ENCODE assay signal across 8 mouse cellular contexts in the genomic region with DNA sequence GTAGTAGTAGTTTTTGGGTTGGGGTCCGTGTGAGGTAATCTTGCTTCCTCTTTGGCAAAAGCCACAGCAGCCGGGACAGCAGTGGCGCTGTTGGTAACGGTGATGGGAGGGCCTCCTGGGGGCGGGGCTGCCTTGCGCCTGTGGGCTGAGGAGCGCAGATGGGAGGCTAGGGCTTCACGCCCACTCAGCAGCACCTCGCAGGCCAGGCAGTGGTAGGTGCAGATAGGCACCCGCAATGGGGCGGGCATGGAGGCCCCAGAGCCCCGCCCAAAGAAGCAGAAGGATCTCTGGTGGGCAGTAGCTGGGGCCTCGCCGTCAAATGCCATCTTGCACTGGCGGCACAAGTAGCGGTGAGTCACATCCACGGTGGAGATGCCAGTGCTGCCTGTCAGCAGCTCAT. TPM values are rescaled to one million over a fixed set of nuclear protein-coding genes. Genes with fewer than 3 reads are reported as not detected.
DNase-seq lines count a peak whose midpoint lies in the region; ATAC-seq and TF ChIP-seq lines count a peak whose summit lies in the region.

No protein-coding gene starts in this region.

- H3K27ac ChIP-seq in lung, embryonic 14.5 days (ENCODE audit: low read depth): no peak overlapping the region
- no peak overlapping the region for H3K27ac ChIP-seq in embryonic facial prominence, embryonic 15.5 days (replicated peaks)
- H3K27ac ChIP-seq in midbrain, embryonic 12.5 days (replicated peaks): no peak overlapping the region

- DNase-seq in lung, embryonic 14.5 days: peak; percentile 62
- DNase-seq in lung, postnatal 10 days: no peak
- peak; percentile 92 for DNase-seq in c-Kit-positive CD71-positive TER-119-positive erythroid progenitor cells, embryonic 14.5 days (ENCODE audit: low spot score)
- DNase-seq in layer of hippocampus, postnatal 36 days: peak; percentile 56 to 68
- peak; percentile 20 for DNase-seq in yolk sac, embryonic 10.5 days (ENCODE audit: low spot score)
- no peak for DNase-seq in urinary bladder, postnatal 14 days (ENCODE audit: low spot score)

- peak overlapping the region; percentile 52 for H3K4me2 ChIP-seq in lung, embryonic 14.5 days
- peak overlapping the region; percentile 38 for H3K4me2 ChIP-seq in embryonic facial prominence, embryonic 15.5 days (replicated peaks)
- no peak overlapping the region for H3K4me2 ChIP-seq in midbrain, embryonic 12.5 days (replicated peaks)

- TF ChIP-seq CTCF in lung, embryonic 14.5 days (IDR thresholded peaks at IDR 0.05; ENCODE audit: low read depth): no peak

- no peaks in the 10 kb centered on the region; the same call in 1 of the 2 replicates for H3K36me3 ChIP-seq in lung, embryonic 14.5 days (ENCODE audit: insufficient read depth)
- H3K36me3 ChIP-seq in embryonic facial prominence, embryonic 15.5 days: peaks cover 23% of the 10 kb centered on the region
- H3K36me3 ChIP-seq in midbrain, embryonic 12.5 days: peaks cover 49% of the 10 kb centered on the region

- H3K4me3 ChIP-seq in lung, embryonic 14.5 days (ENCODE audit: low read depth, low read length): peak overlapping the region; percentile 9
- no peak overlapping the region for H3K4me3 ChIP-seq in embryonic facial prominence, embryonic 15.5 days (replicated peaks)
- H3K4me3 ChIP-seq in midbrain, embryonic 12.5 days: no peak overlapping the region

- peaks cover 6% of the 10 kb centered on the region; the same call in 1 of the 2 replicates for H3K4me1 ChIP-seq in lung, embryonic 14.5 days (ENCODE audit: insufficient read depth)
- peaks cover 29% of the 10 kb centered on the region for H3K4me1 ChIP-seq in embryonic facial prominence, embryonic 15.5 days
- peaks cover 32% of the 10 kb centered on the region for H3K4me1 ChIP-seq in midbrain, embryonic 12.5 days

- ATAC-seq in lung, embryonic 14.5 days (ENCODE audit: insufficient read depth): peak; percentile 87
- ATAC-seq in embryonic facial prominence, embryonic 15.5 days (ENCODE audit: insufficient number of reproducible peaks, low FRiP score, low TSS enrichment, low read depth): no peak
- peak; percentile 47 for ATAC-seq in midbrain, embryonic 12.5 days (ENCODE audit: low FRiP score, low read depth)

- H3K27me3 ChIP-seq in lung, embryonic 14.5 days (ENCODE audit: insufficient read depth, low read length): no peaks in the 10 kb centered on the region
- H3K27me3 ChIP-seq in embryonic facial prominence, embryonic 15.5 days: no peaks in the 10 kb centered on the region
- peaks cover 3% of the 10 kb centered on the region; the same call in 1 of the 2 replicates for H3K27me3 ChIP-seq in midbrain, embryonic 12.5 days

- no peak overlapping the region; the same call in 1 of the 2 replicates for H3K9ac ChIP-seq in lung, embryonic 14.5 days
- no peak overlapping the region for H3K9ac ChIP-seq in embryonic facial prominence, embryonic 15.5 days
- no peak overlapping the region for H3K9ac ChIP-seq in midbrain, embryonic 12.5 days (replicated peaks)

- 13% methylated on average over 17 of the region's 17 CpGs for WGBS in lung, embryonic 14.5 days
- WGBS in embryonic facial prominence, embryonic 15.5 days: 23% methylated on average over 17 of the region's 17 CpGs
- 32% methylated on average over 17 of the region's 17 CpGs for WGBS in midbrain, embryonic 12.5 days

- no peaks in the 10 kb centered on the region for H3K9me3 ChIP-seq in lung, embryonic 14.5 days (ENCODE audit: low read depth, low read length)
- H3K9me3 ChIP-seq in embryonic facial prominence, embryonic 15.5 days (replicated peaks): no peaks in the 10 kb centered on the region
- no peaks in the 10 kb centered on the region for H3K9me3 ChIP-seq in midbrain, embryonic 12.5 days

RNA-seq across cellular contexts. Expression of gene Zfhx2, which starts 29.5 kb away (rescaled TPM):
- polyA plus RNA-seq in lung, embryonic 14.5 days (2014; fragmentation: Nextera tagmentation; extraction: Ambion mirVana): 3.4 and 3.5 TPM in 2 replicates
- polyA plus RNA-seq in embryonic facial prominence, embryonic 15.5 days (2015; fragmentation: Nextera tagmentation; extraction: Ambion mirVana): 4.2 and 5.0 TPM in 2 replicates
- total RNA-seq in layer of hippocampus, postnatal 36 days (2021): 10 to 100 TPM; 52.0 to 64.3 TPM
- 26.2 and 30.2 TPM in 2 replicates for polyA plus RNA-seq in midbrain, embryonic 12.5 days (2016; fragmentation: Nextera tagmentation; extraction: Ambion mirVana)

RNA-seq across cellular contexts. Expression of gene Thtpa, which starts 32.0 kb away (rescaled TPM):
- 19.2 and 20.1 TPM in 2 replicates for polyA plus RNA-seq in lung, embryonic 14.5 days (2014; fragmentation: Nextera tagmentation; extraction: Ambion mirVana)
- polyA plus RNA-seq in embryonic facial prominence, embryonic 15.5 days (2015; fragmentation: Nextera tagmentation; extraction: Ambion mirVana): 21.5 and 22.4 TPM in 2 replicates
- total RNA-seq in layer of hippocampus, postnatal 36 days (2021): 10 to 100 TPM; 18.2 to 19.6 TPM
- 26.6 and 27.3 TPM in 2 replicates for polyA plus RNA-seq in midbrain, embryonic 12.5 days (2016; fragmentation: Nextera tagmentation; extraction: Ambion mirVana)

RNA-seq across cellular contexts. Expression of gene Ap1g2, which starts 43.8 kb away (rescaled TPM):
- 14.7 and 16.3 TPM in 2 replicates for polyA plus RNA-seq in lung, embryonic 14.5 days (2014; fragmentation: Nextera tagmentation; extraction: Ambion mirVana)
- polyA plus RNA-seq in embryonic facial prominence, embryonic 15.5 days (2015; fragmentation: Nextera tagmentation; extraction: Ambion mirVana): 25.5 and 29.1 TPM in 2 replicates
- 10 to 100 TPM; 17.4 to 19.2 TPM for total RNA-seq in layer of hippocampus, postnatal 36 days (2021)
- polyA plus RNA-seq in midbrain, embryonic 12.5 days (2016; fragmentation: Nextera tagmentation; extraction: Ambion mirVana): 8.2 and 10.9 TPM in 2 replicates

RNA-seq across cellular contexts. Expression of gene Ngdn, which starts 47.4 kb away (rescaled TPM):
- 75.0 and 81.6 TPM in 2 replicates for polyA plus RNA-seq in lung, embryonic 14.5 days (2014; fragmentation: Nextera tagmentation; extraction: Ambion mirVana)
- 70.7 and 73.9 TPM in 2 replicates for polyA plus RNA-seq in embryonic facial prominence, embryonic 15.5 days (2015; fragmentation: Nextera tagmentation; extraction: Ambion mirVana)
- total RNA-seq in layer of hippocampus, postnatal 36 days (2021): 10 to 100 TPM; 30.7 to 33.8 TPM
- 65.7 and 69.6 TPM in 2 replicates for polyA plus RNA-seq in midbrain, embryonic 12.5 days (2016; fragmentation: Nextera tagmentation; extraction: Ambion mirVana)

RNA-seq across cellular contexts. Expression of gene Jph4, which starts 54.1 kb away (rescaled TPM):
- 0.16 and 0.37 TPM in 2 replicates for polyA plus RNA-seq in lung, embryonic 14.5 days (2014; fragmentation: Nextera tagmentation; extraction: Ambion mirVana)
- polyA plus RNA-seq in embryonic facial prominence, embryonic 15.5 days (2015; fragmentation: Nextera tagmentation; extraction: Ambion mirVana): 3.0 and 3.6 TPM in 2 replicates
- total RNA-seq in layer of hippocampus, postnatal 36 days (2021): 100 to 1,000 TPM; 447 to 471 TPM
- 7.2 and 9.9 TPM in 2 replicates for polyA plus RNA-seq in midbrain, embryonic 12.5 days (2016; fragmentation: Nextera tagmentation; extraction: Ambion mirVana)

Comparison
In these comparisons a context has a peak if more than half of its experiments do, and no peak if none do; other contexts are left out.
1. DNase-seq: peak in lung, embryonic 14.5 days (single experiment), c-Kit-positive CD71-positive TER-119-positive erythroid progenitor cells, embryonic 14.5 days (single experiment), layer of hippocampus, postnatal 36 days (2 of 2) and yolk sac, embryonic 10.5 days (single experiment); none in lung, postnatal 10 days (single experiment) and urinary bladder, postnatal 14 days (single experiment).